Mouse (Mus musculus) liver, postnatal 0 days (tissue): ENCODE measurements at regions not wholly inside any gene's neighbourhood (a gene's known extent, or its start where the extent isn't known, plus 50 kb on each side); places are given as distances from the start of the nearest gene placed in this dataset.

ENCODE experiments used
- CTCF ChIP-seq: sonication (generic); IDR thresholded peaks from 2 replicates; pipeline ENCODE4 v1.5.1; 2016; ENCODE audit warnings: antibody characterized with exemption, low read depth
- EP300 ChIP-seq: IDR thresholded peaks from 2 replicates; pipeline ENCODE4 v1.6.1; 2016; ENCODE audit warnings: antibody characterized with exemption, low read depth, mild to moderate bottlenecking

GRCm38 (mm10) chr13:55974105-55974504, 138.1 kb upstream of the Pitx1 start:
- TF ChIP-seq CTCF = peak; percentile 33; the same call in 1 of the 2 replicates
- no peak for TF ChIP-seq EP300
